Mouse (Mus musculus) C2C12 (cell line): ENCODE results near the gene Cachd1.

Experiments used
- CEBPB ChIP-seq: IDR thresholded peaks from one replicate; pipeline ENCODE4 v1.6.1; 2011; ENCODE audit warnings: low read depth, mild to moderate bottlenecking, control low read depth, moderate library complexity
- CTCF ChIP-seq: IDR thresholded peaks from one replicate; pipeline ENCODE4 v1.5.1; 2011; ENCODE audit not compliant: control insufficient read depth, insufficient read depth, insufficient read length
- FOSL1 ChIP-seq: IDR thresholded peaks from one replicate; pipeline ENCODE4 v1.8.0; 2011; ENCODE audit warnings: mild to moderate bottlenecking, low read length; ENCODE audit not compliant: poor library complexity, insufficient read depth, severe bottlenecking
- MAX ChIP-seq: IDR thresholded peaks from one replicate; pipeline ENCODE4 v1.6.1; 2011; ENCODE audit warnings: mild to moderate bottlenecking, control low read depth
- MYOD1 ChIP-seq: IDR thresholded peaks from one replicate; pipeline ENCODE4 v1.6.1; 2011; ENCODE audit warnings: low read depth; ENCODE audit not compliant: control insufficient read depth, insufficient read length
- MYOG ChIP-seq: IDR thresholded peaks from one replicate; pipeline ENCODE4 v1.6.1; 2011; ENCODE audit not compliant: control insufficient read depth, insufficient read length; ENCODE audit errors: extremely low read depth
- USF1 ChIP-seq: IDR thresholded peaks from one replicate; pipeline ENCODE4 v1.6.1; 2011; ENCODE audit warnings: low read depth, mild to moderate bottlenecking, control low read depth, moderate library complexity

- TF ChIP-seq CTCF (no peak), MYOD1 (no peak), USF1 (no peak), CEBPB (no peak), MAX (no peak), FOSL1 (no peak), MYOG (no peak)
Measured at GRCm38 (mm10) chr4:100915093-100915492, 138.6 kb downstream of the Cachd1 start.
